Mouse (Mus musculus) bone marrow macrophage, adult 2 months (primary cell): ENCODE results near the gene Lmf2.

Experiments used
- CTCF ChIP-seq: IDR thresholded peaks from 2 replicates; pipeline ENCODE4 v1.5.1; 2012; ENCODE audit warnings: low read depth, mild to moderate bottlenecking, low read length, moderate library complexity
- POLR2A ChIP-seq: IDR thresholded peaks from 2 replicates; pipeline ENCODE4 v1.6.1; 2012; ENCODE audit warnings: mild to moderate bottlenecking, low read depth, low read length, borderline replicate concordance

GRCm38 (mm10) chr15:89402471-89402870, 47.0 kb upstream of the Lmf2 start:
- TF ChIP-seq CTCF (no peak), POLR2A (no peak)
